Mouse (Mus musculus): ENCODE data around the gene Nav2.

GRCm38 (mm10) chr7:49004402-49004801 is 95.9 kb downstream of the Nav2 start:
- no peak for TF ChIP-seq GATA1 (IDR thresholded peaks at IDR 0.05; ENCODE audit: borderline replicate concordance, low read length)
- no peak for TF ChIP-seq FLI1 (IDR thresholded peaks at IDR 0.05; ENCODE audit: low read length)
